Mouse (Mus musculus) midbrain, embryonic 12.5 days (tissue): ENCODE measurements around the gene Rem2. TPM values are rescaled to one million over a fixed set of nuclear protein-coding genes. Genes with fewer than 3 reads are reported as not detected.
A peak's percentile ranks its signal among the peaks of the same experiment; 100 is the strongest.

ENCODE experiments used
- ATAC-seq: fragments of 200-750 bp; cut with Nextera tagmentation; 2 replicates; pipeline ENCODE4 v1.8.0; 2017; ENCODE audit warnings: low read depth, moderate TSS enrichment, moderate library complexity; ENCODE audit not compliant: low FRiP score
- H3K27ac ChIP-seq: fragments of 300-500 bp; sonication (generic); replicated peaks from 2 replicates; pipeline ENCODE4 v1.5.1; 2016; ENCODE audit warnings: mild to moderate bottlenecking
- H3K27me3 ChIP-seq: fragments of 300-500 bp; sonication (generic); 2 replicates; pipeline ENCODE4 v1.6.1; 2016; ENCODE audit warnings: mild to moderate bottlenecking
- H3K36me3 ChIP-seq: fragments of 300-500 bp; sonication (generic); 2 replicates; pipeline ENCODE4 v1.6.1; 2016
- H3K4me1 ChIP-seq: fragments of 300-500 bp; sonication (generic); 2 replicates; pipeline ENCODE4 v1.6.1; 2016
- H3K4me2 ChIP-seq: fragments of 300-500 bp; sonication (generic); replicated peaks from 2 replicates; pipeline ENCODE4 v1.6.1; 2016; ENCODE audit warnings: mild to moderate bottlenecking, moderate library complexity
- H3K4me3 ChIP-seq: fragments of 300-500 bp; sonication (generic); 2 replicates; pipeline ENCODE4 v1.5.1; 2016; ENCODE audit warnings: mild to moderate bottlenecking
- H3K9ac ChIP-seq: fragments of 300-500 bp; sonication (generic); replicated peaks from 2 replicates; pipeline ENCODE4 v1.6.1; 2016; ENCODE audit warnings: mild to moderate bottlenecking, moderate library complexity
- H3K9me3 ChIP-seq: fragments of 300-500 bp; sonication (generic); 2 replicates; pipeline ENCODE4 v1.6.1; 2016; ENCODE audit warnings: mild to moderate bottlenecking
- WGBS: fragments of 180-500 bp; shearing (Covaris S2); methylation state at CpG from one replicate; pipeline ENCODE4 v1.1.7; 2016; 5-methylcytosine and 5-hydroxymethylcytosine counted together
- polyA plus RNA-seq: library from polyadenylated mRNA; unstranded; fragments of >200 nt; fragmentation: Nextera tagmentation; extraction: Ambion mirVana; gene quantifications from 2 replicates; pipeline ENCODE4 v1.2.1, GENCODE M21; 2016

The Rem2 gene
- polyA plus RNA-seq, 1 experiment from 2014 or later: 42.6 TPM

- 92% methylated on average over 11 of the region's 11 CpGs for WGBS
- ATAC-seq: no peak
- Histone ChIP-seq H3K4me2 (no peak overlapping the region), H3K9ac (no peak overlapping the region), H3K36me3 (no peaks in the 10 kb centered on the region), H3K27ac (no peak overlapping the region), H3K9me3 (no peaks in the 10 kb centered on the region), H3K4me3 (no peak overlapping the region), H3K4me1 (no peaks in the 10 kb centered on the region), H3K27me3 (no peaks in the 10 kb centered on the region)
Measured at GRCm38 (mm10) chr14:54454669-54455528, 21.0 kb upstream of the Rem2 start.

GRCm38 (mm10) chr14:54457907-54458569, 17.9 kb upstream of the Rem2 start:
- no peak for ATAC-seq
- no peaks in the 10 kb centered on the region for H3K36me3 ChIP-seq
- H3K4me2 ChIP-seq: no peak overlapping the region
- H3K4me1 ChIP-seq: no peaks in the 10 kb centered on the region
- no peak overlapping the region for H3K27ac ChIP-seq
- H3K27me3 ChIP-seq: 0 out of 2 replicates have a peak, but pooled peaks cover 6% of the 10 kb centered on the region
- no peak overlapping the region for H3K9ac ChIP-seq
- H3K9me3 ChIP-seq: no peaks in the 10 kb centered on the region
- 89% methylated on average over 14 of the region's 14 CpGs for WGBS
- no peak overlapping the region for H3K4me3 ChIP-seq

GRCm38 (mm10) chr14:54462146-54462545, 13.8 kb upstream of the Rem2 start:
- Histone ChIP-seq H3K4me2 (no peak overlapping the region), H3K36me3 (no peaks in the 10 kb centered on the region), H3K9ac (no peak overlapping the region), H3K9me3 (no peaks in the 10 kb centered on the region), H3K27me3 (0 out of 2 replicates have a peak, but pooled peaks cover 6% of the 10 kb centered on the region), H3K4me3 (no peak overlapping the region), H3K4me1 (0 out of 2 replicates have a peak, but pooled peaks cover 13% of the 10 kb centered on the region), H3K27ac (no peak overlapping the region)
- whole genome bisulfite sequencing: 84% methylated on average over 4 of the region's 4 CpGs
- no peak for ATAC-seq

GRCm38 (mm10) chr14:54463108-54463958, 12.6 kb upstream of the Rem2 start:
- peak; percentile 53; the same call in 1 of the 2 replicates for ATAC-seq
- no peaks in the 10 kb centered on the region for H3K9me3 ChIP-seq
- H3K27ac ChIP-seq: peak overlapping the region; percentile 75
- 0 out of 2 replicates have a peak, but pooled peaks cover 13% of the 10 kb centered on the region for H3K4me1 ChIP-seq
- H3K27me3 ChIP-seq: 0 out of 2 replicates have a peak, but pooled peaks cover 6% of the 10 kb centered on the region
- H3K9ac ChIP-seq: peak overlapping the region; percentile 77; the same call in 1 of the 2 replicates
- H3K4me2 ChIP-seq: peak overlapping the region; percentile 79
- peaks cover 11% of the 10 kb centered on the region for H3K36me3 ChIP-seq
- peak overlapping the region; percentile 80 for H3K4me3 ChIP-seq
- 16% methylated on average over 12 of the region's 12 CpGs for WGBS

GRCm38 (mm10) chr14:54463959-54464292, 12.0 kb upstream of the Rem2 start, which contains the start of gene Lrp10:
Gene Lrp10, plus strand, starts transcription at chr14:54464137.
- H3K9ac ChIP-seq: peak within 1 kb of the TSS; percentile 77
- H3K27ac ChIP-seq: peak within 1 kb of the TSS; percentile 75

GRCm38 (mm10) chr14:54464293-54465005, 11.5 kb upstream of the Rem2 start:
- Histone ChIP-seq H3K36me3 (peaks cover 22% of the 10 kb centered on the region), H3K9me3 (no peaks in the 10 kb centered on the region), H3K4me3 (peak overlapping the region; percentile 80), H3K27ac (peak overlapping the region; percentile 75), H3K4me2 (peak overlapping the region; percentile 79), H3K4me1 (0 out of 2 replicates have a peak, but pooled peaks cover 13% of the 10 kb centered on the region), H3K9ac (peak overlapping the region; percentile 77), H3K27me3 (0 out of 2 replicates have a peak, but pooled peaks cover 6% of the 10 kb centered on the region)
- ATAC-seq: peak; percentile 83
- 1% methylated on average over 52 of the region's 57 CpGs for WGBS

More at GRCm38 (mm10) chr14:54463959-54464292, 12.0 kb upstream of the Rem2 start, which contains the start of gene Lrp10:
- 0 out of 2 replicates have a peak, but pooled peaks cover 13% of the 10 kb centered on the region for H3K4me1 ChIP-seq
- under 1% methylated on average over 35 of the region's 35 CpGs for WGBS
- ATAC-seq: peak; percentile 92
- H3K9me3 ChIP-seq: no peaks in the 10 kb centered on the region
- H3K4me2 ChIP-seq: peak within 1 kb of the TSS; percentile 79
- 0 out of 2 replicates have a peak, but pooled peaks cover 6% of the 10 kb centered on the region for H3K27me3 ChIP-seq
- H3K4me3 ChIP-seq: peak within 1 kb of the TSS; percentile 80
- H3K36me3 ChIP-seq: peaks cover 17% of the 10 kb centered on the region

- H3K4me2 ChIP-seq: no peak overlapping the region
- 78% methylated on average over 2 of the region's 2 CpGs for WGBS
Measured at GRCm38 (mm10) chr14:54471467-54471866, 4.4 kb upstream of the Rem2 start.

GRCm38 (mm10) chr14:54472671-54473070, 3.2 kb upstream of the Rem2 start:
- Histone ChIP-seq H3K27me3 (peaks cover 14% of the 10 kb centered on the region), H3K4me2 (no peak overlapping the region), H3K27ac (no peak overlapping the region), H3K36me3 (peaks cover 33% of the 10 kb centered on the region), H3K4me1 (peaks cover 21% of the 10 kb centered on the region), H3K9me3 (no peaks in the 10 kb centered on the region), H3K9ac (no peak overlapping the region), H3K4me3 (no peak overlapping the region)
- WGBS: 83% methylated on average over 5 of the region's 5 CpGs
- ATAC-seq: no peak

More at GRCm38 (mm10) chr14:54471467-54471866, 4.4 kb upstream of the Rem2 start:
- Histone ChIP-seq H3K27me3 (peaks cover 2% of the 10 kb centered on the region; the same call in 1 of the 2 replicates), H3K9me3 (no peaks in the 10 kb centered on the region), H3K27ac (no peak overlapping the region), H3K4me3 (no peak overlapping the region), H3K4me1 (peaks cover 9% of the 10 kb centered on the region), H3K9ac (no peak overlapping the region), H3K36me3 (peaks cover 34% of the 10 kb centered on the region)
- no peak for ATAC-seq

- Histone ChIP-seq H3K4me1 (peaks cover 32% of the 10 kb centered on the region), H3K27me3 (peaks cover 35% of the 10 kb centered on the region), H3K36me3 (peaks cover 14% of the 10 kb centered on the region), H3K9ac (no peak overlapping the region), H3K4me3 (no peak overlapping the region), H3K4me2 (no peak overlapping the region), H3K9me3 (no peaks in the 10 kb centered on the region), H3K27ac (no peak overlapping the region; the same call in 1 of the 2 replicates)
- ATAC-seq: no peak
- WGBS: 90% methylated on average over 5 of the region's 5 CpGs
Measured at GRCm38 (mm10) chr14:54474744-54475143, 1.2 kb upstream of the Rem2 start.

- Histone ChIP-seq H3K4me3 (peak overlapping the region; percentile 60), H3K4me2 (peak overlapping the region; percentile 82), H3K27me3 (peaks cover 45% of the 10 kb centered on the region), H3K27ac (peak overlapping the region; percentile 76), H3K36me3 (0 out of 2 replicates have a peak, but pooled peaks cover 4% of the 10 kb centered on the region), H3K9me3 (no peaks in the 10 kb centered on the region), H3K9ac (peak overlapping the region; percentile 76), H3K4me1 (peaks cover 36% of the 10 kb centered on the region)
- 67% methylated on average over 15 of the region's 15 CpGs for WGBS
- no peak for ATAC-seq
Measured at GRCm38 (mm10) chr14:54477172-54477909, 1.4 kb downstream of the Rem2 start.
